Mouse (Mus musculus) lung, adult 2 months (tissue): Measurements from ENCODE around the gene Calb2.

Source experiments
- CTCF ChIP-seq: fragments of 200-500 bp; IDR thresholded peaks from 2 replicates; pipeline ENCODE4 v1.5.1; 2011; ENCODE audit warnings: mild to moderate bottlenecking, low read length, control low read depth; ENCODE audit not compliant: insufficient read depth
- POLR2A ChIP-seq: fragments of 200-500 bp; IDR thresholded peaks from 2 replicates; pipeline ENCODE4 v1.6.1; 2011; ENCODE audit warnings: low read depth, mild to moderate bottlenecking, control low read depth, low read length, borderline replicate concordance; ENCODE audit errors: extremely low read depth

- TF ChIP-seq CTCF (no peak), POLR2A (no peak)
Observed at GRCm38 (mm10) chr8:110135515-110135914, 32.5 kb downstream of the Calb2 start.
